Mouse (Mus musculus) G1E (cell line): ENCODE measurements at regions not wholly inside any gene's neighbourhood (a gene's known extent, or its start where the extent isn't known, plus 50 kb on each side); places are given as distances from the start of the nearest gene placed in this dataset.

ENCODE experiments used
- ATAC-seq: 2 replicates; pipeline ENCODE4 v1.8.0; 2016; ENCODE audit warnings: mild to moderate bottlenecking; ENCODE audit not compliant: insufficient number of reproducible peaks, poor library complexity, low FRiP score, severe bottlenecking; ENCODE audit errors: extremely low read depth
- DNase-seq: peaks from one replicate; pipeline ENCODE4 v3.0.0; 2012; ENCODE audit warnings: low spot score
- H3K27me3 ChIP-seq: 2 replicates; pipeline ENCODE4 v1.6.1; 2012; ENCODE audit warnings: mild to moderate bottlenecking, low read length, inconsistent platforms; ENCODE audit not compliant: insufficient read depth
- H3K36me3 ChIP-seq: replicated peaks from 2 replicates; pipeline ENCODE3; 2012; ENCODE audit warnings: mild to moderate bottlenecking, inconsistent platforms
- H3K4me1 ChIP-seq: 2 replicates; pipeline ENCODE4 v1.6.1; 2012; ENCODE audit warnings: low read depth, low read length, inconsistent platforms, mixed read lengths; ENCODE audit not compliant: insufficient read depth
- H3K4me3 ChIP-seq: 2 replicates; pipeline ENCODE4 v1.5.1; 2012; ENCODE audit warnings: low read depth, mild to moderate bottlenecking, inconsistent platforms, low read length, moderate library complexity, mixed read lengths
- H3K9me3 ChIP-seq: replicated peaks from 2 replicates; pipeline ENCODE4 v1.6.1; 2012; ENCODE audit warnings: inconsistent platforms
- CTCF ChIP-seq: IDR thresholded peaks from 2 replicates; pipeline ENCODE4 v1.5.1; 2012; ENCODE audit warnings: low read depth, low read length, inconsistent platforms, mixed read lengths
- GATA1 ChIP-seq: IDR thresholded peaks from 2 replicates; pipeline ENCODE4 v1.6.1; 2012; ENCODE audit warnings: borderline replicate concordance, low read length, inconsistent platforms, mixed read lengths
- GATA2 ChIP-seq: IDR thresholded peaks from 2 replicates; pipeline ENCODE4 v1.6.1; 2012; ENCODE audit warnings: low read depth, low read length, inconsistent platforms, borderline replicate concordance
- POLR2AphosphoS5 ChIP-seq: IDR thresholded peaks from 2 replicates; pipeline ENCODE4 v1.6.1; 2012; ENCODE audit warnings: low read depth, low read length, inconsistent platforms; ENCODE audit not compliant: insufficient replicate concordance
- TAL1 ChIP-seq: conservative IDR thresholded peaks from 2 replicates; pipeline ENCODE4 v1.6.1; 2012; ENCODE audit warnings: low read depth, low read length, inconsistent platforms, mixed read lengths

DNA sequence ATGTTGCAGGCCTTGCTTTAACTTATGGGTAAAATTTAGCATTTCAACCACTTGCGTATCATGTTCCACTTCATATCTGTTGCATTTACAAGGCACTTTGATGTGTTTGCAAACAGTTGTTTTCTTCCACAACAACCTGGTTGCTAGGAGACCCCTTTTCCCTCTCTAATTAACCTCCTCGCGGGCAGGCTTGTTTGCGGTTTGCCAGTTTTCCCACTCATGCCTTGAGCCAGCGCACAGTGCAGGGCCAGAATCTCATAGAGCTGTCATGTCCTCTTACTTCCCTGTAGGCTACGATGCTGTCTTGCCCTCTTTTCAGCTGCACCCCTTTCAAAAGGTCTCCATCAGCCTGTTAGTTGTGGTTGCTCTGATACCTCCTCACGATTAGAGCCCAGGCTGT, 199.3 kb downstream of the Tgfb2 start:
- H3K4me3 ChIP-seq = no peak overlapping the region
- H3K27me3 ChIP-seq = no peaks in the 10 kb centered on the region
- no peaks in the 10 kb centered on the region for H3K4me1 ChIP-seq
- peaks cover 48% of the 10 kb centered on the region for H3K9me3 ChIP-seq
- TF ChIP-seq POLR2AphosphoS5 (no peak), GATA2 (no peak), GATA1 (no peak), CTCF (no peak), TAL1 (no peak)
- no peaks in the 10 kb centered on the region for H3K36me3 ChIP-seq
- DNase-seq (no peak), ATAC-seq (no peak)

DNA sequence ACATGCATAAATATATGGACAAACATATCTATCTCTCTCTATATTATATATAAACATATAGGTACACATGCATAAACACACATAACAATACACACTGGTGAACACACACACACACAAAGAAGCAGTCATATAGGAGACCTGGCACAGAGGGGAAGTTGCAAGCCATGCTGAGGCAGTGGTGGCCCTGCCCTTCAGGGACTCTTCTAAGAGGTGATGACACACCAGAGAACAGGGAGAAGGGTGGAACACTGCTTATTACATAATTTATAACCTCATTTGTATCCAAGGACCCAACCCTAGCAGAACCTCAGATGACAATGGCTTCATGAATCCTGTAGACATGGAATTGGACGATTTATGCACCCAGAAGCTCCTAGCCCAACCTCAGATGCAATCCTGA, 199.9 kb downstream of the Tgfb2 start:
- Histone ChIP-seq H3K36me3 (no peaks in the 10 kb centered on the region), H3K4me1 (no peaks in the 10 kb centered on the region), H3K4me3 (no peak overlapping the region), H3K27me3 (no peaks in the 10 kb centered on the region), H3K9me3 (peaks cover 50% of the 10 kb centered on the region)
- ATAC-seq (no peak), DNase-seq (no peak)
- TF ChIP-seq POLR2AphosphoS5 (no peak), GATA1 (no peak), TAL1 (no peak), GATA2 (no peak)

DNA sequence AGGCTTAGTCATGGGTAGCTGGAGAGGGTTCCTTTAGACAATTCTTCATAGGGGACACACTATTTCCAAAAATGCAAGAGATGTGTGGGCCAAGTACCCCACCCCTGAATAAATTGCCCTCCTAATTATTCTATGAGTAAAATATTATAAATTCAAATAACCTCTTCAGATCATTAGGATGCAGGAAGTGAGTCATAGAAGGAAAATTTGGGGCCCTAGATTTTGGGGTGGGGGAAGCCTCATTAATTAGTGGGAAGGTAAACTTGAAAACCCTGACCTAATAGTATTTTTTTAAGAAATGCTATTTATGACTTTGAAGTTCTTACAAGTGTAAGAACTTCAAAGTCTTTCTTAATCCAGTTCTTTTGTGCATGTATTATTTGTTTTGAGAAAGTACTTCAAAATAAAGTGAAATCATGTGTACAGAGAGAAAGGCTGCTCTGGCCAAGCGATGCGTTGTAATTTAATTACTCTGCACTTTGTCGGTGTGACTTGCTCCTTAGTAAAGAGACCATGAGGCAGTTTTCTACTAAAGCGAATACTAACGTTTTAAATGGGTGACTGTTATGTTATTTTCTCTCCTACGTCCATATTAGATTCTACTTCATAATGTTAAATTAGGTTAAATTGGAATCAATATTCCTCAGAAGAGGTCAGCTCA, 200.6 kb downstream of the Tgfb2 start:
- no peak overlapping the region for H3K4me3 ChIP-seq
- no peaks in the 10 kb centered on the region for H3K4me1 ChIP-seq
- H3K36me3 ChIP-seq = no peaks in the 10 kb centered on the region
- no peak for DNase-seq
- TF ChIP-seq GATA1 (no peak), POLR2AphosphoS5 (no peak), GATA2 (no peak)
- no peaks in the 10 kb centered on the region for H3K27me3 ChIP-seq
- ATAC-seq = no peak
- H3K9me3 ChIP-seq = peaks cover 46% of the 10 kb centered on the region

DNA sequence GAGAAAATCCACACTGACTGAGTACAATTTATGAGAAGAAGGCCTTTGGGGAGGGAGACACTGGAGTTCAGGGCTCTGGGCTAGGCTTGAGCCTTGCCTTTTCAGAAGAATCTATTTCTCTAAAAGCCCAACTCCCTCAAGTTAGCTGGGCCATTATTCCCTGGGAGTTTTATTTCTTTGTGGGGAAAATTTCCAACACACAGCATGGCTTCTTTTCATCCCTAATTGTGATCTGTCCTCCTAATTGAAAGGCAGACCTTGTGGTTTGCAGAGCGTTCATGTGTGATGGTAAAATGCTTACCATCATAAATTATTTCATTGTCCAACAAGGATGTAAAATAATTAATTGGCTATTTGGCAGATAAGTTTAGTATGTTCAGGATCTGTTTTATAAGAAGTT, 204.1 kb downstream of the Tgfb2 start:
- Histone ChIP-seq H3K27me3 (no peaks in the 10 kb centered on the region), H3K36me3 (no peaks in the 10 kb centered on the region), H3K4me1 (no peaks in the 10 kb centered on the region), H3K4me3 (no peak overlapping the region), H3K9me3 (peaks cover 41% of the 10 kb centered on the region)
- no peak for DNase-seq
- no peak for ATAC-seq
- TF ChIP-seq GATA1 = no peak
- no peak for TF ChIP-seq TAL1
- TF ChIP-seq POLR2AphosphoS5 = no peak
- no peak for TF ChIP-seq GATA2
- TF ChIP-seq CTCF = no peak

DNA sequence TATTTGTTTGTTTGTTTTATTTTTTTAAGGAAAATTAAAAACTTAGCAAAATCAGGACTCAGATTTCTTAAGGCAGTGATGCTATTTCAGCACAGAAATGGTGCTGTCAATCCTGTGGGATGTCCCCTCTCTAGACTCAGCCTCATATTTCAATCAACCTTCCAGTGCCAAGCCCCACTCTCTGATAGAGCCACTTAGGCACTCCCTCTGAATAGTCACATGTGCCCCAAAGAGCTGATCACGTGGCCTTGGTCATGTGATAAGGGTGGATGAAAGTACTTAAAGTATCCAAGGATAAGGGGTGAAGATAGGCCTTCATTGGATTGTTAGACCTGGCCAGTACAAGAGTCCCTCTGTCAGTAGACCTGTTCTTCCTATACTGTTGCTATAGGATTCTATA, 207.9 kb downstream of the Tgfb2 start:
- ATAC-seq (no peak), DNase-seq (no peak)
- TF ChIP-seq GATA1 (no peak), TAL1 (no peak), POLR2AphosphoS5 (no peak), GATA2 (no peak), CTCF (no peak)
- no peak overlapping the region for H3K4me3 ChIP-seq
- H3K36me3 ChIP-seq = no peaks in the 10 kb centered on the region
- H3K9me3 ChIP-seq = peaks cover 30% of the 10 kb centered on the region
- no peaks in the 10 kb centered on the region for H3K4me1 ChIP-seq
- no peaks in the 10 kb centered on the region for H3K27me3 ChIP-seq

DNA sequence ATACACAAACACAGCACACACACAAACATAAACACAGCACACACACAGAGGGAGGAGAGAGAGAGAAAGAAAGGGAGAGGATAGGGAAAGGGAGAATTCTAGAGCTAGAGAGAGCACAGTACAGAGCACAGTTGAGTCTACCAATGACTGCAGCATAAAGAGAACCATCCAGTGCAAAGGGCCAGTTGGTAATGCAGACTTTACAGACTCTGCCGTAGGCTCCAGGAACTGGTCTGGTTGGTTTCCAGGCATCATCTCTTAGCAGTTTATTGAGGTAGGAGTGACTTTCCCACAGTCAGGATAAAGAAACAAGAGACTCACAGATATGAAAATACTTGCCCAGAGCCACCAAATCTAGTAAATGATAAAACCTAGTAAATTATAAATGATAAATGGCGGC, 208.5 kb downstream of the Tgfb2 start:
- Histone ChIP-seq H3K9me3 (peaks cover 26% of the 10 kb centered on the region), H3K27me3 (no peaks in the 10 kb centered on the region), H3K4me3 (no peak overlapping the region), H3K4me1 (no peaks in the 10 kb centered on the region), H3K36me3 (no peaks in the 10 kb centered on the region)
- DNase-seq = no peak
- TF ChIP-seq POLR2AphosphoS5 (no peak), TAL1 (no peak), GATA1 (no peak), GATA2 (no peak), CTCF (no peak)
- no peak for ATAC-seq

DNA sequence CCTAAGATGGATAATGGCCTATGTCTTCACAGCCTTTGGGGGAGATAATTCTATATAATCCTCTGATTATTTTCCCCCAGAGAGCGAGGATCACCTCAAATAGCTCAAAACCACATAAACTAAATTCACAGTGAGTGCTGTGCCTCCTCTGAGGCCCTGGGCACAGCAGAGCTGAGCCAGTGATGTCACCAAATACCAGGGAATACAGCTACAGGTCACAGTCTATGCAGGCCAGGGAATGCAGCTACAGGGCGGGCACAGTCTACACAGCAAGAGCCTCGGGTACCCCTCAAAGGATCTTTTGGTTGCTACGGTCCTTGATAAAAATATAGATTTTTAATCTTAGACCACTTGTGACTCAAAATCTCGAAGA, 211.4 kb downstream of the Tgfb2 start:
- Histone ChIP-seq H3K4me3 (no peak overlapping the region), H3K4me1 (no peaks in the 10 kb centered on the region), H3K27me3 (no peaks in the 10 kb centered on the region), H3K9me3 (peaks cover 17% of the 10 kb centered on the region), H3K36me3 (no peaks in the 10 kb centered on the region)
- no peak for DNase-seq
- ATAC-seq = no peak
- TF ChIP-seq POLR2AphosphoS5 (no peak), GATA1 (no peak), TAL1 (no peak), GATA2 (no peak), CTCF (no peak)
